Mouse (Mus musculus): Measurements from ENCODE around the gene P2ry6.

DNA sequence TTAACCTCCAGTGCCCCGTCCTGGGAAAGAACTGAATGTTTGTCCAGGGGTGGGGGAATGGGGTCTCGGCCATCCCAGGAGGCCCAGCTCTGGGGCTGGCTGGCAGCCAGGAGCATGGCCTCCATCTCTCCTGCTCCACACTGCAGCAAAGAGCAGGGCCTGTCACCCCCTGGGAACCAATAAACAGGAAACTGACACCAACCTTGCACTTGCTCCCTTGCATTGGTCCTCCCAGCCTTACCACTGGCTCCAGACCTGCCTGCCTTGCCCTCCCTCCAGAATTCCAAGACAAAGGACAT lies 54.7 kb downstream of the P2ry6 start:
- TF ChIP-seq MYOD1 (IDR thresholded peaks at IDR 0.05; ENCODE audit: control insufficient read depth, insufficient read length, low read depth) (no peak), CTCF (IDR thresholded peaks at IDR 0.05; ENCODE audit: control insufficient read depth, insufficient read depth, insufficient read length) (no peak), FOSL1 (IDR thresholded peaks at IDR 0.05; ENCODE audit: insufficient read depth, low read length, poor library complexity, severe bottlenecking) (no peak)
